Mouse (Mus musculus) cerebellum, adult 9-10 months (tissue): ENCODE results near the gene Gm45208.

Experiments
- DNase-seq: peaks from one replicate; pipeline ENCODE4 v3.0.0; 2022

Gene Gm45208

GRCm38 (mm10) chrX:7775501-7776205 lies 53.6 kb downstream of the Gm45208 start:
- no peak for DNase-seq

GRCm38 (mm10) chrX:7776329-7777082 lies 54.5 kb downstream of the Gm45208 start:
- DNase-seq: peak; percentile 68

GRCm38 (mm10) chrX:7778450-7779244 lies 56.6 kb downstream of the Gm45208 start:
- DNase-seq: no peak

- DNase-seq: no peak
Measured at GRCm38 (mm10) chrX:7779294-7779693, 57.2 kb downstream of the Gm45208 start.
